Mouse (Mus musculus) forebrain, embryonic 14.5 days (tissue): ENCODE measurements at regions not wholly inside any gene's neighbourhood (a gene's known extent, or its start where the extent isn't known, plus 50 kb on each side); places are given as distances from the start of the nearest gene placed in this dataset.
A peak's percentile ranks its signal among the peaks of the same experiment; 100 is the strongest.

ENCODE experiments used
- ATAC-seq: fragments of 200-750 bp; cut with Nextera tagmentation; 2 replicates; pipeline ENCODE4 v1.8.0; 2017; ENCODE audit warnings: mild to moderate bottlenecking, moderate library complexity
- DNase-seq: peaks from one replicate; pipeline ENCODE4 v3.0.0-alpha.2; 2015; ENCODE audit warnings: low spot score
- H3K27ac ChIP-seq: fragments of 300-500 bp; sonication (generic); 2 replicates; pipeline ENCODE4 v1.5.1; 2014; ENCODE audit warnings: low read depth, mild to moderate bottlenecking, control low read depth, low read length, moderate library complexity
- H3K27me3 ChIP-seq: fragments of 300-500 bp; sonication (generic); replicated peaks from 2 replicates; pipeline ENCODE4 v1.6.1; 2014; ENCODE audit warnings: low read length, control low read depth, mixed read lengths; ENCODE audit not compliant: control insufficient read depth, insufficient read depth
- H3K36me3 ChIP-seq: fragments of 300-500 bp; sonication (generic); 2 replicates; pipeline ENCODE4 v1.6.1; 2014; ENCODE audit warnings: low read length, control low read depth; ENCODE audit not compliant: control insufficient read depth, insufficient read depth
- H3K4me1 ChIP-seq: fragments of 300-500 bp; sonication (generic); 2 replicates; pipeline ENCODE4 v1.6.1; 2014; ENCODE audit warnings: antibody characterized with exemption, low read length, control low read depth; ENCODE audit not compliant: control insufficient read depth, insufficient read depth
- H3K4me2 ChIP-seq: fragments of 300-500 bp; sonication (generic); 2 replicates; pipeline ENCODE4 v1.6.1; 2014; ENCODE audit warnings: mild to moderate bottlenecking, control low read depth, low read length
- H3K4me3 ChIP-seq: fragments of 300-500 bp; sonication (generic); 2 replicates; pipeline ENCODE4 v1.5.1; 2014; ENCODE audit warnings: low read depth, low read length, control low read depth
- H3K9ac ChIP-seq: fragments of 300-500 bp; sonication (generic); 2 replicates; pipeline ENCODE4 v1.6.1; 2014; ENCODE audit warnings: mild to moderate bottlenecking, low read length, control low read depth, moderate library complexity
- H3K9me3 ChIP-seq: fragments of 300-500 bp; sonication (generic); replicated peaks from 2 replicates; pipeline ENCODE4 v1.6.1; 2016; ENCODE audit warnings: low read length, control low read depth, mixed read lengths; ENCODE audit not compliant: control insufficient read depth
- WGBS: fragments of 180-500 bp; shearing (Covaris S2); extraction: QIAGEN DNeasy Blood & Tissue Kit; methylation state at CpG from one replicate; pipeline ENCODE4 v1.1.7; 2014; 5-methylcytosine and 5-hydroxymethylcytosine counted together

- no peak overlapping the region for H3K27ac ChIP-seq
- WGBS: 93% methylated on average over 6 of the region's 6 CpGs
- no peak overlapping the region for H3K4me3 ChIP-seq
- H3K9me3 ChIP-seq: no peaks in the 10 kb centered on the region
- no peak overlapping the region for H3K9ac ChIP-seq
- H3K36me3 ChIP-seq: no peaks in the 10 kb centered on the region
- DNase-seq (no peak), ATAC-seq (no peak)
- no peak overlapping the region for H3K4me2 ChIP-seq
- no peaks in the 10 kb centered on the region for H3K4me1 ChIP-seq
- no peaks in the 10 kb centered on the region for H3K27me3 ChIP-seq
Observed at GRCm38 (mm10) chr5:51799371-51800035, 232.0 kb upstream of the Ppargc1a start.

GRCm38 (mm10) chr5:51794097-51794496 is 226.6 kb upstream of the Ppargc1a start:
- Histone ChIP-seq H3K9me3 (no peaks in the 10 kb centered on the region), H3K9ac (no peak overlapping the region), H3K27me3 (no peaks in the 10 kb centered on the region), H3K4me1 (no peaks in the 10 kb centered on the region), H3K36me3 (no peaks in the 10 kb centered on the region), H3K4me3 (no peak overlapping the region), H3K4me2 (no peak overlapping the region), H3K27ac (no peak overlapping the region)
- 73% methylated on average over 6 of the region's 6 CpGs for WGBS
- DNase-seq (no peak), ATAC-seq (no peak)

- Histone ChIP-seq H3K9ac (no peak overlapping the region), H3K4me3 (no peak overlapping the region), H3K4me1 (no peaks in the 10 kb centered on the region), H3K36me3 (no peaks in the 10 kb centered on the region), H3K4me2 (no peak overlapping the region), H3K27ac (no peak overlapping the region), H3K9me3 (no peaks in the 10 kb centered on the region), H3K27me3 (no peaks in the 10 kb centered on the region)
- DNase-seq (no peak), ATAC-seq (no peak)
- 63% methylated on average over 2 of the region's 2 CpGs for WGBS
Observed at GRCm38 (mm10) chr5:51792950-51793349, 225.4 kb upstream of the Ppargc1a start.

- ATAC-seq (no peak), DNase-seq (no peak)
- WGBS: 77% methylated on average over 6 of the region's 6 CpGs
- Histone ChIP-seq H3K4me1 (no peaks in the 10 kb centered on the region), H3K4me2 (no peak overlapping the region), H3K27ac (no peak overlapping the region), H3K4me3 (no peak overlapping the region), H3K27me3 (no peaks in the 10 kb centered on the region), H3K9me3 (no peaks in the 10 kb centered on the region), H3K36me3 (no peaks in the 10 kb centered on the region), H3K9ac (no peak overlapping the region)
Observed at GRCm38 (mm10) chr5:51788768-51789167, 221.2 kb upstream of the Ppargc1a start.

GRCm38 (mm10) chr5:51783523-51783922 is 216.0 kb upstream of the Ppargc1a start:
- H3K27me3 ChIP-seq: no peaks in the 10 kb centered on the region
- H3K9me3 ChIP-seq: no peaks in the 10 kb centered on the region
- no peaks in the 10 kb centered on the region for H3K4me1 ChIP-seq
- H3K27ac ChIP-seq: no peak overlapping the region
- 78% methylated on average over 5 of the region's 5 CpGs for WGBS
- DNase-seq (no peak), ATAC-seq (no peak)
- H3K4me2 ChIP-seq: no peak overlapping the region
- H3K4me3 ChIP-seq: no peak overlapping the region
- H3K36me3 ChIP-seq: no peaks in the 10 kb centered on the region
- H3K9ac ChIP-seq: no peak overlapping the region

- H3K9ac ChIP-seq: no peak overlapping the region
- ATAC-seq: no peak
- H3K36me3 ChIP-seq: no peaks in the 10 kb centered on the region
- H3K4me1 ChIP-seq: no peaks in the 10 kb centered on the region
- no peaks in the 10 kb centered on the region for H3K9me3 ChIP-seq
- no peak overlapping the region for H3K27ac ChIP-seq
- H3K27me3 ChIP-seq: no peaks in the 10 kb centered on the region
- H3K4me2 ChIP-seq: no peak overlapping the region
- no peak for DNase-seq
- no peak overlapping the region for H3K4me3 ChIP-seq
- 97% methylated on average over 9 of the region's 9 CpGs for WGBS
Observed at GRCm38 (mm10) chr5:51783099-51783498, 215.6 kb upstream of the Ppargc1a start.

- Histone ChIP-seq H3K9ac (no peak overlapping the region), H3K36me3 (no peaks in the 10 kb centered on the region)
Observed at GRCm38 (mm10) chr5:51775502-51776145, 208.1 kb upstream of the Ppargc1a start.

GRCm38 (mm10) chr5:51771655-51772054 is 204.1 kb upstream of the Ppargc1a start:
- Histone ChIP-seq H3K36me3 (no peaks in the 10 kb centered on the region), H3K4me2 (no peak overlapping the region), H3K27me3 (no peaks in the 10 kb centered on the region), H3K4me1 (no peaks in the 10 kb centered on the region), H3K4me3 (no peak overlapping the region), H3K27ac (no peak overlapping the region), H3K9ac (no peak overlapping the region), H3K9me3 (no peaks in the 10 kb centered on the region)
- peak; percentile 84 for ATAC-seq
- WGBS: 70% methylated on average over 2 of the region's 2 CpGs
- DNase-seq: peak; percentile 59

More at GRCm38 (mm10) chr5:51775502-51776145, 208.1 kb upstream of the Ppargc1a start:
- DNase-seq (no peak), ATAC-seq (no peak)
- WGBS: 95% methylated on average over 9 of the region's 9 CpGs
- no peaks in the 10 kb centered on the region for H3K4me1 ChIP-seq
- H3K4me2 ChIP-seq: no peak overlapping the region
- no peaks in the 10 kb centered on the region for H3K27me3 ChIP-seq
- H3K27ac ChIP-seq: no peak overlapping the region
- no peaks in the 10 kb centered on the region for H3K9me3 ChIP-seq
- H3K4me3 ChIP-seq: no peak overlapping the region

GRCm38 (mm10) chr5:51766111-51766510 is 198.6 kb upstream of the Ppargc1a start:
- H3K4me2 ChIP-seq: no peak overlapping the region
- no peaks in the 10 kb centered on the region for H3K9me3 ChIP-seq
- H3K4me1 ChIP-seq: no peaks in the 10 kb centered on the region
- WGBS: 93% methylated on average over 3 of the region's 3 CpGs
- no peak overlapping the region for H3K4me3 ChIP-seq
- DNase-seq (no peak), ATAC-seq (no peak)
- no peak overlapping the region for H3K27ac ChIP-seq
- no peaks in the 10 kb centered on the region for H3K27me3 ChIP-seq
- H3K36me3 ChIP-seq: no peaks in the 10 kb centered on the region
- no peak overlapping the region for H3K9ac ChIP-seq
